Mouse (Mus musculus) heart, adult 2 months (tissue): ENCODE results near the gene Tbc1d1. TPM values are rescaled to one million over a fixed set of nuclear protein-coding genes. Genes with fewer than 3 reads are reported as not detected.
A peak's percentile ranks its signal among the peaks of the same experiment; 100 is the strongest.

Experiments
- DNase-seq, 2 experiments: peaks; one replicate each; pipeline ENCODE4 v3.0.0; 2021
- H3K27ac ChIP-seq: fragments of 200-600 bp; 2 replicates; pipeline ENCODE4 v1.8.1; 2022
- H3K27me3 ChIP-seq: fragments of 200-500 bp; 2 replicates; pipeline ENCODE4 v1.6.1; 2012; ENCODE audit warnings: mild to moderate bottlenecking, low read length, inconsistent platforms, mixed read lengths; ENCODE audit not compliant: control insufficient read depth, insufficient read depth
- H3K36me3 ChIP-seq: fragments of 200-500 bp; 2 replicates; pipeline ENCODE4 v1.6.1; 2012; ENCODE audit warnings: low read length, inconsistent platforms; ENCODE audit not compliant: control insufficient read depth, insufficient read depth
- H3K4me1 ChIP-seq: fragments of 200-500 bp; 2 replicates; pipeline ENCODE4 v1.6.1; 2011; ENCODE audit warnings: low read length; ENCODE audit not compliant: control insufficient read depth, insufficient read depth
- H3K4me3 ChIP-seq: fragments of 200-600 bp; 2 replicates; pipeline ENCODE4 v1.8.1; 2022
- H3K79me2 ChIP-seq: fragments of 200-500 bp; replicated peaks from 2 replicates; pipeline ENCODE4 v1.6.1; 2012; ENCODE audit warnings: mild to moderate bottlenecking, inconsistent platforms, low read length, moderate library complexity, mixed read lengths; ENCODE audit not compliant: control insufficient read depth, insufficient read depth
- H3K9ac ChIP-seq: fragments of 200-500 bp; 2 replicates; pipeline ENCODE4 v1.6.1; 2012; ENCODE audit warnings: low read depth, mild to moderate bottlenecking, control low read depth, inconsistent platforms, low read length, mixed read lengths
- CTCF ChIP-seq: fragments of 200-600 bp; IDR thresholded peaks from 2 replicates; pipeline ENCODE4 v1.8.1; 2022; ENCODE audit warnings: antibody characterized with exemption, mild to moderate bottlenecking, moderate library complexity
- EP300 ChIP-seq: fragments of 200-500 bp; IDR thresholded peaks from 2 replicates; pipeline ENCODE4 v1.6.1; 2011; ENCODE audit warnings: low read depth, low read length, control low read depth; ENCODE audit not compliant: insufficient read depth
- POLR2A ChIP-seq: fragments of 200-500 bp; IDR thresholded peaks from 2 replicates; pipeline ENCODE4 v1.6.1; 2011; ENCODE audit warnings: mild to moderate bottlenecking, low read depth, low read length, control low read depth; ENCODE audit not compliant: insufficient read depth
- WGBS: fragments of 180-500 bp; shearing (Covaris S2); methylation state at CpG from one replicate; pipeline ENCODE4 v1.1.7; 2018; 5-methylcytosine and 5-hydroxymethylcytosine counted together
- intact Hi-C: fragments of 180-260 bp; cut with DNase I; formaldehyde crosslinking; loops from one replicate; pipeline ENCODE4 v1.15.1; 2025
- polyA plus RNA-seq: library from polyadenylated mRNA; depleted of rRNA; stranded (reverse); fragments of >200 nt; gene quantifications from 2 replicates; pipeline ENCODE4 v1.2.3, GENCODE M21; 2012
- total RNA-seq, 2 experiments: library from RNA; stranded (reverse); gene quantifications; 2 replicates each; pipeline ENCODE4 v1.2.3; 2021

Tbc1d1 gene
- total and polyA plus RNA-seq, 3 experiments, result 13.2 to 22.1 (median 13.6) TPM

- intact Hi-C loops, result no loop called here
- H3K27ac ChIP-seq, result no peak overlapping the region
- 0 out of 2 replicates have a peak, but pooled peaks cover 3% of the 10 kb centered on the region for H3K79me2 ChIP-seq
- H3K4me1 ChIP-seq, result peaks cover 9% of the 10 kb centered on the region
- no peak overlapping the region for H3K9ac ChIP-seq
- whole genome bisulfite sequencing, result 86% methylated on average over 3 of the region's 3 CpGs
- H3K36me3 ChIP-seq, result no peaks in the 10 kb centered on the region; the same call in 1 of the 2 replicates
- no peaks in the 10 kb centered on the region for H3K27me3 ChIP-seq
- DNase-seq, result no peak
- TF ChIP-seq EP300 (no peak), CTCF (no peak), POLR2A (no peak)
- no peak overlapping the region for H3K4me3 ChIP-seq
Observed at GRCm38 (mm10) chr5:64235250-64235649, 79.1 kb downstream of the Tbc1d1 start.

- H3K27me3 ChIP-seq, result no peaks in the 10 kb centered on the region
- H3K79me2 ChIP-seq, result 0 out of 2 replicates have a peak, but pooled peaks cover 3% of the 10 kb centered on the region
- TF ChIP-seq CTCF (no peak), POLR2A (no peak), EP300 (no peak)
- intact Hi-C loops, result no loop called here
- no peak overlapping the region for H3K4me3 ChIP-seq
- H3K27ac ChIP-seq, result peak overlapping the region; percentile 15; the same call in 1 of the 2 replicates
- peaks cover 16% of the 10 kb centered on the region for H3K4me1 ChIP-seq
- H3K9ac ChIP-seq, result no peak overlapping the region
- WGBS, result 39% methylated on average over 7 of the region's 7 CpGs
- H3K36me3 ChIP-seq, result no peaks in the 10 kb centered on the region; the same call in 1 of the 2 replicates
- DNase-seq, result peak in 1 of 2 experiments; percentile 20
Observed at GRCm38 (mm10) chr5:64236561-64236960, 80.5 kb downstream of the Tbc1d1 start.

DNA sequence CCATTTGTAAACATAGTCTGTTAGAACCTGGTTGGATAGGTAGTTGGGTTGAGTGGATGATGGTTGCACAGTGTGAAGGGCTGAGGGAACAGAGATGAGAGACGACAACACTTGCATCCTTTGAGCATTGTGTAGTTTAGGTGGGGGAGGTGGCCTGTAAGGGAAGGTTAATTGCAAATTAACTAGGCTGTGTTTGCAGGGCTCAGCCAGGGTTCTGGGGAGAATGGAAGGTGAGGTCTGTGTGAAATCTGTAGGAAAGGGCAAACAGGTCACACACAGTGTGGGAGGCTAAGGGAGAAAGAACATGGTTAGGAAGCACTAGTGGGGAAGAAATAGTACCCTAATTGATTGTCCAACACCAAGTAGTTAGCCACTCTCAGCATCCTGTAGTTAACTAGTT is 81.2 kb downstream of the Tbc1d1 start:
- Histone ChIP-seq H3K9ac (0 out of 2 replicates have a peak overlapping the region, but pooled peaks have one; percentile 4), H3K36me3 (no peaks in the 10 kb centered on the region; the same call in 1 of the 2 replicates), H3K4me1 (peaks cover 19% of the 10 kb centered on the region), H3K27me3 (no peaks in the 10 kb centered on the region), H3K4me3 (no peak overlapping the region), H3K79me2 (0 out of 2 replicates have a peak, but pooled peaks cover 3% of the 10 kb centered on the region), H3K27ac (no peak overlapping the region)
- DNase-seq, result no peak
- 56% methylated on average over 1 of the region's 1 CpGs for WGBS
- intact Hi-C loops, result no loop called here
- TF ChIP-seq POLR2A (no peak), CTCF (no peak), EP300 (no peak)

- TF ChIP-seq CTCF (no peak), EP300 (no peak), POLR2A (no peak)
- no peak overlapping the region for H3K9ac ChIP-seq
- no peaks in the 10 kb centered on the region for H3K27me3 ChIP-seq
- DNase-seq, result no peak
- 64% methylated on average over 3 of the region's 3 CpGs for WGBS
- no peak overlapping the region for H3K27ac ChIP-seq
- 0 out of 2 replicates have a peak, but pooled peaks cover 3% of the 10 kb centered on the region for H3K79me2 ChIP-seq
- H3K4me1 ChIP-seq, result peaks cover 19% of the 10 kb centered on the region
- intact Hi-C loops, result no loop called here
- H3K4me3 ChIP-seq, result no peak overlapping the region
- H3K36me3 ChIP-seq, result no peaks in the 10 kb centered on the region; the same call in 1 of the 2 replicates
Observed at GRCm38 (mm10) chr5:64237693-64238092, 81.6 kb downstream of the Tbc1d1 start.

GRCm38 (mm10) chr5:64238894-64239652 is 83.0 kb downstream of the Tbc1d1 start:
- Histone ChIP-seq H3K9ac (no peak overlapping the region), H3K79me2 (0 out of 2 replicates have a peak, but pooled peaks cover 2% of the 10 kb centered on the region), H3K27ac (no peak overlapping the region; the same call in 1 of the 2 replicates), H3K4me3 (no peak overlapping the region), H3K27me3 (no peaks in the 10 kb centered on the region), H3K36me3 (no peaks in the 10 kb centered on the region; the same call in 1 of the 2 replicates), H3K4me1 (peaks cover 24% of the 10 kb centered on the region)
- TF ChIP-seq CTCF (peak; percentile 38), POLR2A (no peak)
- intact Hi-C loops, result no loop called here
- DNase-seq, result peak in 1 of 2 experiments; percentile 15
- WGBS, result 65% methylated on average over 3 of the region's 3 CpGs
